Mouse (Mus musculus): ENCODE data around the gene Avp. TPM values are rescaled to one million over a fixed set of nuclear protein-coding genes. Genes with fewer than 3 reads are reported as not detected.

Gene Avp
- total RNA-seq, 2 experiments from 2014 or later, result 0.68 to 4.8 TPM

DNA sequence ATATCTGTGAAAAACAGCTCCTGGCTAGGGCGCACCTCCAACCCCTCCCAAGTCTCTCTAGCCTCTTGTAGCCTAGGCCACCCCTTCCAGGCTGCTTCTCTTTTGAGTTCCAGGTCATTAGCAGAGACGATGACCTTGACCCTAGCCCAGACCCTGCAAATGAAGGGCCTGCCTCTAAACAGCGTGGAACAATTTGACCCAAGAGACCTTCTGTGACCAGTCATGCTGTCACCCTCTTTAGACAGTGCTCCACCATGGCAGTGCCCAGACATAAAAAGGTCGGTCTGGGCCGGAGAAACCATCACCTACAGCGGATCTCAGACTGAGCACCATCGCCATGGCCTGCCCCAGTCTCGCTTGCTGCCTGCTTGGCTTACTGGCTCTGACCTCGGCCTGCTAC, 6.5 kb downstream of the Avp start, which contains the start of gene Oxt:
Gene Oxt (plus strand): TSS at position 301 of the 400 bp plus-strand sequence.
- intact Hi-C loops (cut with DNase I), result no loop called here
- no peak for DNase-seq

DNA sequence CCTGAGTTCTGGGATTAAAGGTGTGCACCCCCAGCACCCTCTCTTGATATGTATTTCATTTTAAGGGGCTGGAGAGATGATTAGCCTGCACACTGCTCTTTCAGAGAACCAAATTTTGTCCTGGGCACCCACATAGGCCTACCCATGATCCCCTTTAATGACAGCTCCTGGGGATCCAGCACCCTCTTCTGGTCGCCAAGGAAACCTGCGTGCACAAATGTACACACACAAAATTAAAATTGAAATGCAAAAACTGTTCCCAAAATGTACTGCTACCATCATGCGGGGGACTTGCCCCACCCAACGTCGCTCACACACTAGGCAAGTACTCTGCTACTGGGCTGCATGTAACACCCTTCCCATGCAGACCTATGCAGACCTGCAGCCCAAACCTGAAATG, 7.4 kb downstream of the Avp start:
- DNase-seq, result no peak
- intact Hi-C loops (cut with DNase I), result no loop called here

DNA sequence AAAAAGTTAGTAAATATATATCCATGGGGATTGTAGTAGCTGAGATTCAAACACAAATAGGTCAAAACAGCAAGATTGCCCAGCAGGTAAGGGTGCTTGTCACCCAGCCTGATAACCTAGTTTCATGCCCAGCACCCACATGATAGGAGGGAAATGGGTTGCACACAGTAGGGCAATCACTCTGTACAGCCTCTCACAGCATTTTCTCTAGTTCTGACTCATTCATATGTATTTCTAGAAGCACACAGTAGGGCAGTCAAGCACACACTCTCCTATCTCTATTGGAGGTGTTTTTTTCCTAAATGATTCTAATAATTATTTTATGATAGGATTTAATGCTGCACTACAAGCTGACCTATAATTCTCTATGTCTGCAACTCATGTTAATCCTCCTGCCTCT, 12.4 kb downstream of the Avp start:
- DNase-seq, result no peak
- intact Hi-C loops (cut with DNase I), result no loop called here

DNA sequence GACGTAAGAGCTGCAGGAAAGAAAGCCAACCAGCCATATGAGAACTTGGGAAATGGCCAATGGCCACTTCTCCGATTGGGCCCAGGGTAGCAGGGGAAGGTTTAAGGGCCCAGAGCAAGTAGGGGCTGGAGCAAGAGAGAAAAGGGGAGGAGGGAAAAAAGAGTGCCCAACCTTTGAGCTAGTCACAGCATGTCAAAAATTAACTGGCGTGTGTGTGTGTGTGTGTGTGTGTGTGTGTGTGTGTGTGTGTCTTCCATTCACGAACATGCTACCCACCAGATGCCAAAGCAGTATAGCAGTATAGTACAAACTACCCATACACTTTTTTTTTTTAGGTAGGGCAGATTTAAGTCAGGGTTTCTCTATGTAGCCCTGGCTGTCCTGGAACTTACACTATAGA, 13.4 kb downstream of the Avp start:
- intact Hi-C loops (cut with DNase I), result no loop called here
- no peak for DNase-seq

DNA sequence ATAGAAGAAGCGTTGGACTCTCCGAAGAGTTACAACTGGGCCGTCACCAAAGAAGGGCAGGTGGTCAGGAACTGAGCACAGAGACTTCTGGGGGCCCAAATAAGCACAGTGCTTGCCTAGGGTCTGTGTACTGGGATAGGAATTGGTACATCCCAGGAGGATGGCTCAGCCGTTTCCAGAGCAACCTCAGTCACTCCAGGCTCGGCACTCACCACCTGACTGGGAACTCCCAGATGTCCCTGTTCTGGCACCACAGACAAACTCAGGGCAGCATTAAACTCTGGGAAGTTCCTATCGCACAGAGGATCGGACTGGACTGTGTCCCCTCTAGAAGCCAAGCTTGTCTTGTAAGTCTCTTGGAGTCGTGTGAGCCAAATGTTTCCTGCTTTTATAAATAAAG, 17.4 kb downstream of the Avp start:
- DNase-seq, result no peak
- intact Hi-C loops (cut with DNase I), result loop anchor here (2.0 to 5.0 kb wide), 2 partner anchors 34 to 97 kb away; partner anchors contain the start of gene Ddrgk1

DNA sequence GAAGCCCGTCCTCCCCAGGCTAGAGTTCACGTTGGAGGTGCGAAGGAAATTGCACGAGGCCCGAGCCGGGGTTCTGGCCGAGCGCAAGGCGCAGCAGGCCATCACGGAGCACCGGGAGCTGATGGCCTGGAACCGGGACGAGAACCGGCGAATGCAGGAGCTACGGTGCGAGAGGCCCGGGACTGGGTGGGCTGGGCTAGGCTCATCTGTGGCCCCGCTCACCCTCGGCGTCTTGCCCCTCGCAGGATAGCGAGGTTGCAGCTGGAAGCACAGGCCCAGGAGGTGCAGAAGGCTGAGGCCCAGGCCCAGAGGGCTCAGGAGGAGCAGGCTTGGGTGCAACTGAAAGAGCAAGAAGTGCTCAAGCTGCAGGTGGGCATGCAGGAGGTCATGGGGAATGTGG, 18.3 kb downstream of the Avp start:
- DNase-seq, result no peak
- intact Hi-C loops (cut with DNase I), result loop anchor here (2.0 to 5.0 kb wide), 2 partner anchors 35 to 98 kb away; partner anchors contain the start of gene Ddrgk1

DNA sequence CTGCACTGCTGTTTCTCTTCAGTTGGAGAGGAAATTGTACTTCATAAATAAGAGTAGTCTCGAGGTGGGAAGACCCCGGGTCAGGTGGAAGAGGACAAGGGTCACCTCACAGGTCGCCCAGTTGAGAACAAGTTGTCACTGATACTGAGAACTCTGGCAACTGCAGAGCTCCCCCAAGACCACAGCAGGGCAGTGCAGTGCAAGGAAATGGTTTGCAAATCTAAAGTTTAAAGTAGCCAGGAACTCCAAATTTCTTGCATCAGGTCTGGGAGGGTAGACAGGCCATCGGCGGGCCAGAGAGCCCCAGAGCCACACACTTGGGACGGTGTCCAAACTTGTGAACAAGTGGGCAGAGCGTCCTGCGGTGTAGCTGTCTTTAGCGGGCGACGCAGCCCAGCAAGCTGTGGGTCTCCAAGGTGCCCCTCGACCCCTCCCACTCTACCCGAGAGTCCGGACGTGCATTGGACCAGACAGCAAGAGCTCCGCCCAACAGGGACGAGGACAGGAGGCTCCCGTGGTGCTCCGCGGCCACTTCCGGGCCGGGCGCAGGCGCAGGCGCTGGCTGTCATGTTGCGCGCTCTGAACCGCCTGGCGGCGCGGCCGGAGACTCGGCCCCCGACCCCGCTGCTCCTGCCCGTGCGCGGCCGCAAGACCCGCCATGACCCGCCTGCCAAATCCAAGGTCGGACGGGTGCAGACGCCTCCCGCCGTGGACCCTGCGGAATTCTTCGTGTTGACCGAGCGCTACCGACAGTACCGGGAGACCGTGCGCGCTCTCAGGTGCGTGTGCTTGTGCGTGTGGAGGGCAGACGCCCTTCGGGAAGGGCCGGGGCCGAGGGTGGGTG, 18.9 kb downstream of the Avp start, which contains the start of gene Mrps26:
Gene Mrps26 (plus strand): TSS at position 531 of the 844 bp plus-strand sequence.
- intact Hi-C loops (cut with DNase I), result loop anchor here (2.0 to 5.0 kb wide), 2 partner anchors 35 to 99 kb away; partner anchors contain the start of gene Ddrgk1

DNA sequence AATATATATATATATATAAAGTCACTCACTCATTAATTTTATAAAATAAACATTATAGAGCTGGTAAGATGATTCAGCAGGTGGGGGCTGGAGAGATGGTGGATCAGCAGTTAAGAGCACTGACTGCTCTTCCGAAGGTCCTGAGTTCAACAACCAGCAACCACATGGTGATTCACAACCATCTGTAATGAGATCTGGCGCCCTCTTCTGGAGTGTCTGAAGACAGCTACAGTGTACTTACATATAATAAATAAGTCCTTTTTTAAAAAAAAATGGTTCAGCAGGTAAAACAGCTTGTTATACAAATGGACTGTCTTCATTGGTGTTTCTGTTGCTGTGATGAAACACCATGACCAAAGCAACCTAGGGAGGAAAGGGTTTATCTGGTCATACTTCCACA, 24.3 kb downstream of the Avp start:
- intact Hi-C loops (cut with DNase I), result no loop called here
- no peak for DNase-seq

More for the DNA sequence above, 18.9 kb downstream of the Avp start, which contains the start of gene Mrps26:
- DNase-seq, result peak; percentile 88 to 90

DNA sequence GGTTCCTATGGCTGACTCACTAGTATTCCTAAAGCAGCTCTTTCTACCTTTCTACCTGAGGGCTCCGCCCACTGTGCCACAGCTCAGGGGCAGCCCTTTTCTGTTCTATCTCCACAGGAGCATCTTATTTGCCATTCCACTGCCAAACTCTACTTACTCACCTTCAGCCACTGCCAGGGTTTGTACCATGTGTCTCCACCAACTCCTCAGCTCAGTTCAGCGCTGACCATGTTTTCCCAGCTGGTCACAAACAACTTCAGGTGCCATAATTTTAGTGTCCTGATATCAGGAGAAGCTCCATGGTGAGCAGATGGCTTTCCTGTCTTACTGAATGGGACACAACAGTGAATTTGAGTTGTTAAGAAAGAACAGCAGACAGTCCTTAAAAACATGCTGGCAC, 24.9 kb downstream of the Avp start:
- no peak for DNase-seq
- intact Hi-C loops (cut with DNase I), result no loop called here

DNA sequence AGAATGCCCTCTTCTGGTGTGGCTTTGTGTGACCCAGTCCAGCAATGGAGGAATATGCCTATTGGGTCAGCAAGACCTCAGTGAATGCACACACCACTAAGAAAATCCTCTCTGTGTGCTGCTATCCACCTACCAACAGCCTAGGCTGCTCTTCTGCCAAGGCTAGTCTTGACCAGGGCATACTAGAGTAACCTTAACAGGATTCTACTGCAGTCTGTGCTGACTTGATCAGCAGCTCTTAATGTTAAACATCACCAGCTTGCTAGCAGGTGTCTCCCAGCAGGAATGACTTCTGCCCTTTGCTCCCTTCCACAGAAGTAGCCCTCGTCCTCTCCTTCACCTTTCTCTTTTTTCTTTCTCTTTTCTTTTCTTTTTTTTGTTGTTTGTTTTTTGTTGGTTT, 26.1 kb downstream of the Avp start:
- no peak for DNase-seq
- intact Hi-C loops (cut with DNase I), result no loop called here

DNA sequence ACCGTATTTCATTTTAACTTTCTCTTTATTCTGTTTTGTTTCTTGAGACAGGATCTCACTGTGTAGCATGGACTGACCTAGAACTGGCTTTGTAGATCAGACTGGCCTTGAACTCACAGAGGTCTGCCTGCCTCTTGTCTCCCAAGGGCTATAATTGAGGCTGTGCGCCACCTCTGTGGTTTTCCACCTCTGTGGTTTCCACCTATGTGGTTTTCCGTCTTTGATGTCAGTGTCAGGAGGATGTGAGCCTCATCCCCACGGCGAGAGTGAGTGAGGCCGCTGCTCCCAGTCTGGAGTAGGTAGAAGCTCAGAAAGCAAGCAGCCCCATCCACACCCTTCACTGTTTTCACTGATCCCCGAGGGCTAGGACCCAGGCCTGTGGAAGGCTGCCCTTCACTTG, 27.5 kb downstream of the Avp start:
- no peak for DNase-seq
- intact Hi-C loops (cut with DNase I), result no loop called here

DNA sequence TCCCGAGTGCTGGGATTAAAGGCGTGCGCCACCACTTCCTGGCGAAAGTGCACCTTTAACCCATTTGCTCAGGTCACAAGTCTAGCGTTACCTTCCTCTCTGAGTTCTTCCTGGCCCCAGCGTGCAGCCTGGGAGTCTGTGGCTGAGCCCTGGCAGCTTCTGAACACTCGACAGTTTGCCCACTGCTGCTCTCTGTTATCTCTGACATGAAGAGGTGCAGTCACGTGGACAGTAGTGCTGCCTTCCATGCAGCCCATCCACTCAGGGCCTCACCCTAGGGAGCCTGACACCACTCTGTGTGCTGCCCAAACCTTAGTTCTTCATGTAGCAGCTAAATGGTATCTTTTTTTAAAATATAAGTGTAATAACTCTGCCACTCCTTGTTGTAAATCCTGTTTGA, 35.4 kb downstream of the Avp start:
- intact Hi-C loops (cut with DNase I), result no loop called here
- DNase-seq, result no peak

DNA sequence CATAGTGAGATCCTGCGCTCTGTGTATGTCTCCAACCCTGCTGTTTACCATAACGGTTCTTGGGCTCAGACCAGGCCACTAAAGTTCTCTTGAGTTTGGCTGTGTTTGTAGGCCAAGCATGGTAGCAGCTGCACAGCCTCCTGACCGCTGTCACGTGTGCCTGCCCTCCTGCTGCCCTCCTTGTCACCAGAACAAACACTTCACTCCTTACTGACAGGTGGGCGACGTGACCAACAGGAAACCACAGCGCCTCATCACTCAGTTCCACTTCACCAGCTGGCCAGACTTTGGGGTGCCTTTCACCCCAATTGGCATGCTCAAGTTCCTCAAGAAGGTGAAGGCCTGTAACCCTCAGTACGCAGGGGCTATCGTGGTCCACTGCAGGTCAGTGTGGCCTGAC, 42.1 kb downstream of the Avp start:
- no peak for DNase-seq
- intact Hi-C loops (cut with DNase I), result no loop called here

DNA sequence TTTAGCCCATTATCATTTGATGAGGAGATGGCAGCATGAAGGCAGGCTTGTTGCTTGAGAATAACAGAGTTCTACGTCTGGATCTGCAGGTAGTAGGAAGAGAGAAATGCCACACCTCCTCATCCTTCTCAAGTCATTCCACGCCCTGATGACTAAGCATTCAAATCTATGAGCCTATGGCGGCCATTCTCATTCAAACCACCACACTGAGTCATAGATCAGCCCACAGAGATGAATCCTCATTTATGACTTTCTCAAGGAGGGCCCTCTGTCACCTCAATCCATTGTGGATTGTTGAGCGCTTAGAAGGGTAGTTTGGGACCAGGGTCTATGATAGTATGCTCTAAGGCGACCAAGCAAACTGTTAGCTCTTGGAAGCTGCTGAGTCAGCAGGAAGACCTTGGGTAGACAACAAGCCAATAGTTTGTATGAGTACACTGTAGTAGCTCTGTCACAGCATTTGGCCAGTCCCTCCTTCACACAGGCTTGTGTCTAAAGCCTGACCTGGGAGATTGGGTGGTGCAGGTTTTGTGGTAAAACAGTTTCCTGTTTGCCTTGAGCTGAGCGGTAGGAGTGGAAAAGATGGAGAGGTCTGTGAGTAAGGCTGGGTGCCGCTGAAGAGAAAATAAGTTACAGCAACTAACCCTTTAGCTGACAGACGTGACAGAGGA, 43.3 kb downstream of the Avp start:
- DNase-seq, result no peak
- intact Hi-C loops (cut with DNase I), result no loop called here

DNA sequence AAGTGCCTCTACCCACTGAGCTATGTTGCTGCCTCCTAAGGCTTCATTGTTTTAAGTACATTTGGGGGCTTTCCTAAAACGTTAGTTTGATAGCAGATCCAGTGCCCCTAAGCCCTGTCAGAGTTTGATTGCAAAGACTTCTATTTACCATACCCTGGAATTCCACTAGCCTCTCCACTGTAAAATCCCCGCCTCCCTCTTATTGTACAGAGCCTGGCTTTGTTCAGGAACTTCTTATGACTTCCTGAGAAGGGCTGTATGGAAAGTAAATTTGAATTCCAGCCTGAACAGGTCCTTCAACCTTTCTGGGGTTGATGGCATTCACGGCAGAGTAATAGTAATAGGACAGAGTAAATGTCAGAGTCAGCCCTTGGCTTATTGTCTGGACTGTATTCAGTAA, 45.5 kb downstream of the Avp start:
- intact Hi-C loops (cut with DNase I), result no loop called here
- DNase-seq, result no peak

DNA sequence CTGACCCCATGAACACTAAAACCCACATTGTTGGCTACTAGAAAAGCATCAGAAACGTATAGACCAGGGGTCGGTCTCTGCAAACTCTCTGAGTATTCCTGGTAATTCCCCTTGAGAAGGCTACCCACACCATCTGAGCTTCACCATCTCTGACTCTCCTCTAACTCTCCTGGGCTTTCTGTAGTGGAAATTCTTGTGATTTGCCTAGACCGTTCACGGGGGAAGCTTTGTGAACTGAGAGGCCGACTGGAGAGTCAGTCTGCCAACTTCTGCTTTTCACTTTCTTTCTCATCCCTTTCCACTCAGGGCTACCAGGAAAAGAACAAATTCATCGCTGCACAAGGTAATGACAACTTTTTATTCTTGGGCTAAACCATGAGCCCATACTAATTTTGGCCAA, 47.3 kb downstream of the Avp start:
- no peak for DNase-seq
- intact Hi-C loops (cut with DNase I), result no loop called here

DNA sequence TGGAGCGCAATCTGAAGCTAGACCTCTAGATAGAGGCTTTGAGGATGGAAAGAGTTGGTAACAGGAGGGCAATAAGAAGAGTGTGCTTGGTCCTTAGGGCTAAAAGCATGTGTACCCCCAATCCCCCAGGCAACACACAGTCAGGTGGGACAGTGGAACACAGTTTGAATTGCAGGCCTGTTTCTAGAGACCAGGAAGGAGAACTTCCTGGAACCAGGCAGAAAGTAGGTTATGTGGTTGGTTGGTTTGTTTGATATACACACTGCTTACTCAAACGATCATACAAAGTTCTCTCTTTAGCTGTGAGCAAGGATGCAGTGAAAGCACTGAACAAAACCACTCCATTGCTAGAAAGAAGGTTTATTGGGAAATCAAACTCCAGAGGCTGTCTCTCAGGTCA, 50.2 kb downstream of the Avp start:
- intact Hi-C loops (cut with DNase I), result no loop called here
- DNase-seq, result no peak

Small RNAs within 50 kb of the gene (microRNA-seq; reads per million reads assigned to microRNA genes)
- gene Gm23876 (ENCODE audit: borderline number of aligned reads in 2 of 2), result 0 reads per million in 2 experiments

Other genes starting within 250 kb of the Avp start
- gene Cpxm1, start 185.0 kb downstream of the Avp start, total RNA-seq (2021), result 1 to 10 TPM; 3.4 to 4.7 TPM
- gene Gm28372, start 177.3 kb downstream of the Avp start, total RNA-seq (2021), result not detected
- not detected for gene 1700020A23Rik, start 177.3 kb downstream of the Avp start, total RNA-seq (2021)
- gene Tmem239, start 176.1 kb downstream of the Avp start, total RNA-seq (2021), result not detected
- 10 to 100 TPM; 25.2 to 30.7 TPM for gene Vps16, start 158.2 kb downstream of the Avp start, total RNA-seq (2021)
- 1 to 10 TPM; 4.9 to 5.3 TPM for gene Pced1a, start 157.9 kb downstream of the Avp start, total RNA-seq (2021)
- 10 to 100 TPM; 48.6 to 49.0 TPM for gene Ptpra, start 132.3 kb downstream of the Avp start, total RNA-seq (2021)
- gene Mrps26, start 18.8 kb downstream of the Avp start, total RNA-seq (2021), result 10 to 100 TPM; 66.1 to 70.0 TPM
- not detected for gene Oxt, start 6.4 kb downstream of the Avp start, total RNA-seq (2021)
- gene Fastkd5, start 47.5 kb upstream of the Avp start, total RNA-seq (2021), result 1 to 10 TPM; 7.1 to 8.0 TPM
- 1 to 10 TPM; 3.7 to 4.1 TPM for gene Ubox5, start 47.5 kb upstream of the Avp start, total RNA-seq (2021)
- gene Lzts3, start 60.2 kb upstream of the Avp start, total RNA-seq (2021), result 1 to 10 TPM; 4.3 to 5.8 TPM
- 10 to 100 TPM; 81.3 to 87.0 TPM for gene Ddrgk1, start 82.1 kb upstream of the Avp start, total RNA-seq (2021)
- 10 to 100 TPM; 17.9 to 18.7 TPM for gene Itpa, start 85.1 kb upstream of the Avp start, total RNA-seq (2021)
- gene Slc4a11, start 115.0 kb upstream of the Avp start, total RNA-seq (2021), result under 1 TPM; 0.33 to 0.36 TPM